Mouse (Mus musculus): ENCODE data around the gene Faf2. TPM values are rescaled to one million over a fixed set of nuclear protein-coding genes. Genes with fewer than 3 reads are reported as not detected.

The Faf2 gene
- 21.5 and 24.4 TPM in 2 replicates for polyA plus RNA-seq (2012; rRNA removed)

GRCm38 (mm10) chr13:54621155-54621932 is at the start of gene Faf2:
Faf2 (plus strand) TSS chr13:54621784.

DNA sequence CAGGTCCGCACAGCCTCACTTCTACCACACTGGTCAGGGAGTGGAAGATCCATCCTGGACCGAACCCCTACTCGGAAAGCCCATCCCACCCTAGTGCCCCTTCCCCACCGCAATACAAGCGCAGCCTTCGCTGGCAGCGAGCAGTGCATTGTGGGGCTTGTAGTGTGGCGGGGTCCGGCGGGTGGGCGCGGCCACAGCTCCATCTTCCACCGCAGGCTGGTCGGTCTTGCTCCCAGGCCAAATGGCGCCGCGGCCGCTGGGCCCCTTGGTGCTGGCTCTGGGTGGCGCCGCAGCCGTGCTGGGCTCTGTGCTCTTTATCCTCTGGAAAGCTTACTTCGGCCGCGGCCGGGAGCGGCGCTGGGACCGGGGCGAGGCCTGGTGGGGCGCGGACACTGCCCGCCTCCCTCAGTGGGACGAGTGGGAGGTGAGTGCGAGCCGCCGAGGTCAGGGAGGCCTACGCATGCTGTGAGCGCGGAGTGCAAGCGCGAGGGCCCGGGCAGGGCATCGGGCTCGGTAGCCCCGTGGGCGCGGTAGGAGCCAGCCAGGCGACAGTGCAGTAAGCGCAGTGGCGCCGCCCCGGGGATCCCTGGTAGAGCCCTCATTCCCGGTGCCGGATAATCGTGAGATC is 46.6 kb upstream of the Faf2 start, which contains the start of gene Arl10:
Gene Arl10 (plus strand): TSS at position 162 of the 628 bp plus-strand sequence.

GRCm38 (mm10) chr13:54589996-54590951 is 31.3 kb upstream of the Faf2 start, which contains the start of the genes Nop16 and Higd2a:
Nop16 (minus strand) TSS chr13:54590090.
Higd2a (plus strand) TSS chr13:54590207.

GRCm38 (mm10) chr13:54610972-54611754 is 10.4 kb upstream of the Faf2 start, which contains the start of gene Cltb:
Cltb (minus strand) TSS chr13:54611344.

GRCm38 (mm10) chr13:54693558-54694347 is 72.2 kb downstream of the Faf2 start, which contains the start of gene Rnf44:
Rnf44 (minus strand) TSS chr13:54693907.

GRCm38 (mm10) chr13:54701243-54701642 is 79.7 kb downstream of the Faf2 start, which contains the start of gene Cdhr2:
Cdhr2 (plus strand) TSS chr13:54701461.

Other genes with a start within 250 kb of the Faf2 start
- 79.3 and 88.9 TPM in 2 replicates for gene Thoc3, start 152.9 kb upstream of the Faf2 start, polyA plus RNA-seq (2012; rRNA removed)
- gene Simc1, start 118.0 kb upstream of the Faf2 start, polyA plus RNA-seq (2012; rRNA removed) = 11.6 and 12.0 TPM in 2 replicates
- 111 and 117 TPM in 2 replicates for gene 4833439L19Rik, start 56.3 kb upstream of the Faf2 start, polyA plus RNA-seq (2012; rRNA removed)
- 38.6 and 40.7 TPM in 2 replicates for gene Arl10, start 46.8 kb upstream of the Faf2 start, polyA plus RNA-seq (2012; rRNA removed)
- 10.4 and 12.2 TPM in 2 replicates for gene Nop16, start 31.7 kb upstream of the Faf2 start, polyA plus RNA-seq (2012; rRNA removed)
- gene Higd2a, start 31.6 kb upstream of the Faf2 start, polyA plus RNA-seq (2012; rRNA removed) = 57.0 and 95.4 TPM in 2 replicates
- gene Cltb, start 10.4 kb upstream of the Faf2 start, polyA plus RNA-seq (2012; rRNA removed) = 36.0 and 38.9 TPM in 2 replicates
- gene Rnf44, start 72.1 kb downstream of the Faf2 start, polyA plus RNA-seq (2012; rRNA removed) = 295 and 422 TPM in 2 replicates
- 0.18 and 0.26 TPM in 2 replicates for gene Cdhr2, start 79.7 kb downstream of the Faf2 start, polyA plus RNA-seq (2012; rRNA removed)
- gene Gprin1, start 128.1 kb downstream of the Faf2 start, polyA plus RNA-seq (2012; rRNA removed) = 0.91 and 1.1 TPM in 2 replicates
- gene Sncb, start 144.8 kb downstream of the Faf2 start, polyA plus RNA-seq (2012; rRNA removed) = 0.16 TPM in 1 of 2 replicates, not detected in the other
- 19.3 and 22.6 TPM in 2 replicates for gene Eif4e1b, start 162.2 kb downstream of the Faf2 start, polyA plus RNA-seq (2012; rRNA removed)
- gene Tspan17, start 167.6 kb downstream of the Faf2 start, polyA plus RNA-seq (2012; rRNA removed) = 16.9 and 18.2 TPM in 2 replicates